Mouse (Mus musculus) urinary bladder, postnatal 4 days (tissue): ENCODE data around the gene Gbgt1.
A peak's percentile ranks its signal among the peaks of the same experiment; 100 is the strongest.

Experiments
- DNase-seq, 2 experiments: peaks; one replicate each; pipeline ENCODE4 v3.0.0; 2021 to 2022; ENCODE audit warnings: low spot score in 2 of 2

Gbgt1 gene

DNA sequence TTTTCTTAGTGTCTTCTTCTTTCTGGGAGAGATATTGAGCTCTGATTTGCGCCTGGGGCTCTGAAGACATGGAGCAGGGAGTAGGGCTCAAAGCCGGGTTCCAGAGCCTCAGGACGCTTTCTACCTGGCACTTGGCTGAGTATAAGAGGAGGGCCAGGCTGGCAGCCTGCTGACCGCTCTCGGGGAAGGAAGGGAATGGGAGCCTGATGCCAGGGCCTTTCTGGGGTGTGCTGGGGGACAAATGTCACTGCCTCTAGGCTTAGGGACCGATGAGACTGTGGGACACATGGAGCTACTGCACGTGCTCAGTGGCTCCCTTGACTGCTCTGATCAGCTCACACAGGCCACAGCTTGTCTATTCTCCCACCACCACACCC, 31.7 kb downstream of the Gbgt1 start:
- no peak for DNase-seq

DNA sequence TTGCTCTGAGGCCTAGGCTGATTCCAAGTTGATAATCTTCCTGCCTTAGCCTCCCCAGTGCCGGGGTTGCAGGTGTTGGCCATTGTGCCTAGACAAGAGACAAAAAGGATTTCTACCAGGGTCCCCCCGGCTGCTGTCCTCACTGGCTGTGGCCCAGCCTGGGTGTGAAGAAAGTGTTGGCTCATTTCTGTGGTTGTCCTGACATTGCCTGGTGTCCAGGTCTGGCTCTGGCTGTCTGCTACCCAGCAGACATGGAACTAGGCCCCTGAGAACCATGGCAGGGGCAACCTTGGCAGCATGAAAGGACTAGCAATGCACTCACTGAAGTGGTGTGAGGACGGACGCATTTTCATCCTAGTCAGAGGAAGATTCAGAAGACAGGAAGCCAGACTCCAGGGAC, 33.2 kb downstream of the Gbgt1 start:
- DNase-seq = no peak

DNA sequence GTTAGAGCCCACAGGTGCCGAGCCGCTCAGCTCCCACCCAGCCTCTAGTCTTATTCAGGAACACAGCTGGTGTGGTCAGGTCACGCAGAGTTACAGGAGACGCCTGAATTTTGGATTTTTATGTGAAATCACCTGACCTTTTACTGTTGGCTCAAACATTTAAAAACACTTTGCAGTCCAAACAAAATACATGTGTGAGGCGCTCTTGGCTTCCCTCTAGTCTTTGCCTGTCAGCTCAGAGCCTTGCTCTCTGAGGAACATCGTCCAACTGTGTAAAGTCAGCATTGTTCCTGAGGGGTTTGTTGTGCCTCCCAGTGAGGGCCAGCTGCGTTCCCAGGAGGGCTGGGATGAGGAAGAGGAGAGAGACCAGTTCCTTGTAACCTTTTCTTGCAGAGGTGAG, 33.6 kb downstream of the Gbgt1 start:
- DNase-seq = no peak

DNA sequence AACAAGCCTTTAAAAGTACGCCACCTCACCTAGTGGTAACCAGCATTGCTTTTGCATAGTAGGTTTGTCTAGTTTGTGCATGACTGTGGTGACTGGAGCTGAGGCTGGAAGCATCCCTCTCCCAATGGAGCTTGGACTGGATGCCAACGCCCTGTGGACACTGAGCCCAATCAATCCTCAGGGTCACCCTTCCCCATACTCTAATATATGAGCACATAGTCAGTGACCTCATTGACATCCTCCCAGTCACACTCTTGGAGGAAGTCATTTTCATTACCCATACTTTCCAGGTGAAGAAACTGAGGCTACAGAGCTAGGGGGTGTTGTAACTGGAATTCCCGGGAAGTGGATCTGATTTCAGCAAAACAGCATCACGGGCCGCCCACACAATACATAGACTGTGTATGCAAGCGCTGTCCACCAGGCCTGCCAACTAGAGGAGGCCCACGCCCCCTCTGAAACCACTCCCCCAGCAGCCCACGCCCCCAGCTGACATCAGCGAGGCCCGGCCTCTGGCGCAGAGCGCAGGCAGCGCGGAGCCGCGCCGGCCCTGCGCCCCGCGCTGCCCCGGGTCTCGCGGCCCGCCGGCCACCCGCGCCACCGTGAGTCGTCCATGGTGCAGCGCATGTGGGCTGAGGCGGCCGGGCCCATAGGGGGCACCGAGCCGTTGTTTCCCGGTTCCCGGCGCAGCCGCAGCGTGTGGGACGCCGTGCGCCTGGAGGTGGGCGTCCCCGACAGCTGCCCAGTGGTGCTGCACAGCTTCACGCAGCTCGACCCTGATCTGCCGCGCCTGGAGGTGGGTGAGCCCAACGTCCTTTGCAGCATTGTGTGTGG, 36.5 kb downstream of the Gbgt1 start:
- peak; percentile 86 to 91 for DNase-seq

DNA sequence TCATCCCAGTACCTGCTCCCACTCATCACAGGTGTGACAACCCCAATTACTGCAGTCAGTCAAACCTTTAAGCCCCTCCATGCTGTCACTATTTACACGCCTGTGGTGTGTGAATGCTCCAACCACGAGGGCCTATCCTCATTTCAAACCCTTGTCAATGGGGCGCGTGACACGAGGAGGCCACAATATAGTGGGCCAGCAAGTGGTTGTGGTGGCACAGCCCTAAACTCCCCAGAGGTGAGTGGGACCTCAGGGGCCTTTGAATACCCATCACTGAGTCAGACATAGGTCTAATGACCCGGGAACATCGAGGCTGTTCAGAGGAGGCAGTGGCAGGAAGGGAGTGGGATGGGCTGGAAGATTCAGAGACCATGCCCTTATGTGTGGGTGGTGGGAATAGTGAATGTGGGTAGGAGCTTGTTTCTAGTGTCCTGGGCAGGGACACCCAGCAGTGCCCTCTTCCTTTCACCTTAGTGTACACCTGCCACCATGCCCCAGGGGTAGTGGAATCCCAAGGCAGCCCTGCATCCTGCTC, 37.3 kb downstream of the Gbgt1 start:
- no peak for DNase-seq

DNA sequence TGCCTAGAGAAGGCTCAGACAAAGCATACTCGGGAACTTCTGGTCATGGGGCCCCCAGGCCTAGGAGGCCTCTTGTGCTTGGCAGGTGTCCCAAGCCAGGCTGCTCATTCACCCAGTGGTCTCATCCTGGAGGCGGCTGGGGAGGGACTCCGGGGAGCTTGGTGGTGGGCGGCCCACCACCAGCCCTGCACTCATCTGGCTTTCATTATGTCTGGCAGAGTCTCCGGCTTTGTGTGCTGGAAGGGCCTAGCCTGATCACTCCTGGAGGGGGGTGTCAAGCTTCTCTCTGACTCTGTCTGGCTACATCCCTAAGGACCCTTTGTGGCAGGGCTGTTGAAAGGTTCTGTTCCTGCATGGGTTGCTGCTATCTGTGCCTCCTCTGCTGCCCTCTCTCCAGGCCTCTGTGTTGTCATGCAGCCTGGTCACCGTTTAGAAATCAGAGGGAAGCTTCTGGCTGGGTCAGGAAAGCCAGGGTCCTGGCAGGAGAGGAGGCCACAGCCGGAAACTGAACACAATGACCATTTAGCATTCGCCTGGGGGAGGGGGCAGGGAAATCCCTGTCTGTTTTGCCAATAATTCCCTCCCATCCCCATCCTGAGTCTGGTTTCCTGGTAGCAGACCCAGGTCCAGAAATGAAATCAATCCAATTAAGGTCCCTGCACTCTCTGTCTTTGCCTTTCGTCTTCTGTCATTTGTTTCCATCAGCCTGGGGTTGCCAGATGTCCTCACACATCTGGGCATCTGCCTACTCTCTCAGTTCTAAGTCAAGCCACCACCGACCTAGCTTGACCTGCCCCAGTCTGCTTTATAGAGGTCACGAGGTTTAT, 38.0 kb downstream of the Gbgt1 start:
- DNase-seq = no peak

DNA sequence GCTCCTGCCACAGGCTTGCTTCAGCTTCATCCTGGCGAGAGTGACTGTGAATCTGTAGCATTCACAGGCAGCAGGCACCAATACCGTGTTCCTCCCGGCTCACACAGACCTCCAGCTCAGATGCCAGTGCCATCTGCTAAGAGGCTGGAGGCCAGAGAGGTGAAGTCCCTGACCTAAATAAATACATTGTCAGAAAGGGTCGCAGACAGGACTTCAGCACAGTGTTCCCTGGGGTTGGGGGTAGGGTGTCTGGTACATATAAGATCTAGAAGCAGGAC, 38.5 kb downstream of the Gbgt1 start:
- DNase-seq = no peak

DNA sequence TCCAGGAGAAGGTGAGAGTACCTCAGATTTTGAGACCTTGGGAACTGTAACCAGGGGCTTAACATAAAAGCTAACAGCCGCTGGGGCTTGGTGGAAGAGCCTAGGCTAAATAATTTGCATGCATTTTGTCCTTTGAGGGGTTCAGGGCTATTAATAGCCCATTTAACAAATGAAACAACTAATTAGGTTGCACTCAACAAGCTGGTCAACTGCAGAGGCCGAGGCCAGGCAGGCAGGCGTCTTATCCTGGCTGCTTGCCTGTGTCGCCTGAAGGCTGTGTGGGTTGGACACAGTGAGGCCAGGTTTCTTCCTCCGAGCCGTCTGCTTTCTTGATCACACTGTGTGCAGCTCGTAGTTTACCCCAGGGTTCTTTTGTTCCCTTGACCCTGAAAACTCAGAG, 39.0 kb downstream of the Gbgt1 start:
- no peak for DNase-seq

DNA sequence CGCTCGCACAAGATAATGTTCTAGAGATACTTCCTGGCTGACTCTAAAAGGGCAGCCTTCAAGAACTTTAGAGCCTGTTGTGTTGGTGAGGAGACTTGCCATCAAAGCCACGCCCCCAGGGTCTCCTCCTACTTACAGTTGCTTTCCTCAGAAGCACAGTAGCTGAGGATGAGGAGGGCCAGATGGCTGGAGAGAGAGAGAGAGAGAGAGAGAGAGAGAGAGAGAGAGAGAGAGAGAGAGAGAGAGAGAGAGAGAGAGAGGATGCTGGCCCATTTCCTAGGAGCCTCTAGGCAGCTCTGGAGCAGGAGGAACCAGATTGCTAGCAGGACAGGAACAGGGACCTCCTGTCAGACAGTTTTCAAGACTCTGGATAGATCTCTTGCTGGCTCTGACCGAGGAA, 39.5 kb downstream of the Gbgt1 start:
- no peak for DNase-seq

DNA sequence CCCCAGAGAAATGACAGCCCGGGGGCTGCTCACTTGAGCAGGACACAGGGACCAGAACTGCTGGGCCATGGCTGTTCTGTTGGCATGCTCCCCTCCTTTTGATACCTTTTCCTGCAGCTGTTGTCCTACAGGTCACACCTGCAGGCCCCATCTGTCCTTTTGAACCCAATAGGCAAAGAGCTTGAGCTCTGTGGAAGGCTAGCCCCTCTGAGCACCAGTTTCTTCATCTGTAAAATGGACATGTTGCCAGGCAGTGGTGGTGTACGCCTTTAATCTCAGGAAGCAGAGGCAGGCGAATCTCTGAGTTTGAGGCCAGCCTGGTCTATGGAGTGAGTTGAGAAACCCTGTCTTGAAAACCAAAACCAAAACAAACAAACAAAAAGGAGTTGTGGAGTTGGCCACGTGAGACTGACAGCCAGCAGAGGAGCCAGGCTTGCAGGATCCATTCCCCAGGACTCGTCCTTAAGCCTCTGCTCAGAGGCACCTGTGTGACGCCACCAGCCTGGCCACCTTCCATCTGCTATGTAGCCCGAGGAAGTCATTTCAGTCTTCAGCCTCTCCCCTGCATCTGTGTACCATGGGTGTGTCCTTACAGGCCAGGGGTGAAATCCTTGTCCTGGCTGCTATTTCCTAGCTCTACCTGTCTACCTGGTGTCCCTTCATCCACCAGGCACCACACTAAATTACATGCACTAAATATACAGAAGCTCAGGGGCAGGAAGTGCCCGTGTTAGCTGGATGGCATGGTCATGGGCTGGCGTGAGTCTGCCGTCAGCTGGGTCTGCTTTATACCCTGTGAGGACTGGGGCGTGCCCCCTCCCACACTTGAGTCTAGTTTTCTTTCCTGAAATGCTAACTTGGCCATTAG, 40.3 kb downstream of the Gbgt1 start:
- DNase-seq = no peak

DNA sequence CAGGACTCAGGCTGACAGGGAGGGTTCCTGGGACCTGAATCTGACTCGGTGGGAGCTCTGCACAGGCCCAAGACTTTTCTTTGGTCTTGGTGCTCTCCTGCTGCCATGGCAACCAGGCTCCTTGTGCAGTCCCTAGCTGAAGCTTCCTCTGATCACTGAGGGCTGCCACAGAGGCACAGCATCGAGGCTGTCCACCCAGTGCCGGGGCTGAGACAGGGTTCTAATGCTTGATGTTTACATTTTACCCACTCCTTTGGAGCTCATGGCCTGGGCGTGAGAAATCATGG, 40.9 kb downstream of the Gbgt1 start:
- DNase-seq = no peak

DNA sequence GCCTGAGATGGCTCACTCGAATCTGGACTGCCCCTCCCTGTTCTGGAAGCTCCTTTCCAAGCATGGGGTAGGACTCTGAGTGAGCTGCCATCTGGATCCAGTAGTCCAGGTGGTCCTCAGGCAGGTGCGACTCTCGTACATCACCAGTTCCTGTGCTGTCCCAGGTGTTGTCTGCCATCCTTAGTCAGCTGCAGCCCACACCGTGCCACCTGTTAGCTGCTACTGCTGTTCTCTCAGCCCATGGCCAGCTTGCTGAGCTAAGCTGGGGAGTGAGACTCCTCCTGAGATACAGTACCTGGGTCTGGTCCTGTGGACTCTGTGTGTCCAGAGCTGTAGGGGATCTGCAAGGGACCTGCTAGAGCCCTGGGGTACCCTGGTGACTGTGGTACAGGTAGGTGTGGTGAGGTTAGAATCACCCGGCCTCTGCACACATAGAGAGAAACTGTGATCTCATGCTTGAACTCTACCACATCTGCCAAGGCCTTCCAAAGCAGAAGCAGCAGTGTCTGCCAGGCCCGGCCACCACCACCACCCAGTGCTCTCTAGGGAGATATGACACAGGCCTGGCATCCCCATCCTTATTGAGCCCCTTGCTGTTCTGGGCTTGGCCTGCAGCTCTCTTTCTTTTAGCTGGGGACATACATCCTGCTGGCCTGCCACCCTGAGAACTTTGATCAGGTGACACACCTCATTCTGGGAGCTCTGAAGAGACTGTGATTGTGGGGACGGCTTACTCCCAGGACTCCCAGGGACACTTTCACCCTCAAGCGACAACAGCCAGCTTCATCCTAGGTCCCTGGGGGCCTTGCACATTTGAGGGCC, 41.5 kb downstream of the Gbgt1 start:
- no peak for DNase-seq

DNA sequence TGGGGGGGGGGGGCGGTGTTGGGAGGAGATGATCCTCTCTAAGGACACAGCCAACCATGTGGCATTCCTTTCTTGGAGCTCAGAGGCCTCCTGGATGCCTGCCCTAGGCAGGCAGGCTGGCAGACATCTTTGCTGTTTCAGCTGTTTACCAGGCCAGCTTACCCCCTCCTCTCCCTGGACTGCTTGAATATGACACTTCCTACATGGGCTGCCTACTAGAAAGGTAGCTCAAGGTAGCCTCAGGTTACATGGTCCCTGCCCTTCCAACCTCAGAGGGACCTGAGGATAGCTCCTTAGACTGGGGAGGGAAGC, 42.1 kb downstream of the Gbgt1 start:
- DNase-seq = no peak

DNA sequence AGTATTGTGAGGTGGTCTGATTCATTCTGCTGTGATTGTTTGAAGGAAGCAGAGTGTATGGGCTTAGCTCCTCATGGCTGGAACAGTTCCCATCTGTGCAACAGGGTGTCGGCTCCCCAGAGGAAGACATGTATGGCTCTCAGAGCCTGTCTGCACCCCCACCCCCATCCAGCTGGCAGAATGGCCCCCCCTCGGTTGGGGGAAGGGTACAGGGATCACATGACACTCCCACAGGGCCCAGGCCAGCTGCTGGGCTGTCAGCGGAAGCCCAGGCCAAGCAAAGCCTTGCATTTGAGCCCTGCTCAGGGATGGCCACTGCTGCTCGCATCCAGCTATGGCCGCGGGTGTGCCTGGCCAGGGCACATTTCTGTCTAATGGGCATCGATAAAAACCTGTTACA, 42.5 kb downstream of the Gbgt1 start:
- peak; percentile 69 to 70 for DNase-seq

DNA sequence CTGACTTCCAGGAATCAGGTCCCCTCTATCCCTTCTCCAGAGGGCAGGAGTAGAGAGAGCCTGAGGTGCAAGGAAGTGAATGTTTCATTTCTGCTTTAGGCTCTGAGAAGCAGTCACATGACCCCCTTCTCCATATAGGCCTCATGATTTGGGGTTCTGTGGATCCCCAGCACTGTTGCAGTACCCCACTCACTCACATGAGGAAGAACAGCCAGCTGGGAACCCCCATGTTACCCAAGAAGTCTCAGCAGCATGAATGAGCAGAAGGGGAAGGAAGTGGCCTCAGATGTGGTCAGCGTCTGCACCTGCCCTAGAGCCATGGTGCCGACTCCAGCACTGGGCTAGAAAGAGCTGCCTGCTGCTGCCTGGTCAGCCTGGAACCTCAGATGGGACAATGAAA, 43.3 kb downstream of the Gbgt1 start:
- no peak for DNase-seq

DNA sequence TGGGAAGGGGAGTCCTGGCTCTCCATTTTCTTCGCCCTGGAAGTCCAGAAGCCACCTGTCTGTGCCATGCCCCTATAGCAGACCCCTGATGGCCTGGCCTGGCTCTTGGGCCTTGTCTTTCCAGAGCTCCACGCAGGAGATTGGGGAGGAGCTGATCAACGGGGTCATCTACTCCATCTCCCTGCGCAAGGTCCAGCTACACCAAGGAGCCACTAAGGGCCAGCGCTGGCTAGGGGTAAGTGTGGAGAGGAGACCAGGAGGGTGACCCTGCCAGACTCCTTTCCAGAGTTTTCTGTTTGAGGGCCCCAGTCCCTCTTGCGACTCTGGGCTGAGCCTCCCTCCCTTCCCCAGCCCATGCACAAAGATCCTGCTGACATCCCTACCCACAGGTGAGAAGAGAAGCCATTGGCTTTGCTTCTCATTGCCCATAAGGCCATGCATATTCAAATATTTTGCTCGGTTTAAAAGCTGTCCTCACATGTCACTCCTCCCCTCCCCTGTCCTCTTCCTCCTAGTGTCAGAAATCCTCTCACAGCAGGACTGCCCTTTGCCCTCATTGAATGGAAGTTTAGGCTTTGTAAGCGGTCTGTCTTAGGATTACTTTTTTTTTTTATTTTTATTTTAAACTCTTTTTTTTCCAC, 44.0 kb downstream of the Gbgt1 start:
- DNase-seq = no peak

DNA sequence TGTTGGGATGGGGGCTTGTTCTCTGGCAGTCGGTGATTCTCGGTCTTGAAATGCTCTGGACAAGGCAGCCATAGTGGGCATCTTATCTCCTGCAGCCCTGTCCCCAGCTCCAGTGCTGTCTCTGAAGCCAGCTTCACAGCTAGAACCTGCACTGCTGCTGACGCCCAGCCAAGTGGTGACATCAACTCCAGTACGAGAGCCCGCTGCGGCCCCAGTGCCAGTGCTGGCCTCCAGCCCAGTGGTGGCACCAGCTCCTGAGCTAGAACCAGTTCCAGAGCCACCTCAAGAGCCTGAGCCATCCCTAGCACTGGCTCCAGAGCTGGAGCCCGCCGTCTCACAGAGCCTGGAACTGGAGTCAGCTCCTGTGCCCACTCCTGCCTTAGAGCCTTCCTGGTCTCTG, 47.2 kb downstream of the Gbgt1 start:
- no peak for DNase-seq

DNA sequence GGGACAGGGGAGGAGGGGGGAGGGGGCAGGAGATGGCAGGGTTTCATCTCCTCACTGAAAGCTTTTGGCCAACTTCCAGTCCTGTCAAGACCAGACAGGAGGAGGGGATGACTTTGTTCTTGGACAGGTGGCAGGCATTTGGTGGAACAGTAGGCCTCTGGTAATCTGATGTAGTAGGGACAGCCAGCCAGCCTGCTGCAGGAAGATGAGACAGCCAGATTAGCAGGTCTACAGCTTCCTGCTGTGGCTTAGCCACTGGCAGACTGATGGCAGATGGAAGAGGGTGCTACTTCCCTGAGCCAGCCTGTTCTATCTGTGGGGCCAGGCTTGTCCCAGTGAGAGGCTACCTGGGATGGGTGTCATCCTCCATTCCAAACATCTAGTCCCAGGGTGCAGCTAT, 49.3 kb downstream of the Gbgt1 start:
- DNase-seq = no peak

DNA sequence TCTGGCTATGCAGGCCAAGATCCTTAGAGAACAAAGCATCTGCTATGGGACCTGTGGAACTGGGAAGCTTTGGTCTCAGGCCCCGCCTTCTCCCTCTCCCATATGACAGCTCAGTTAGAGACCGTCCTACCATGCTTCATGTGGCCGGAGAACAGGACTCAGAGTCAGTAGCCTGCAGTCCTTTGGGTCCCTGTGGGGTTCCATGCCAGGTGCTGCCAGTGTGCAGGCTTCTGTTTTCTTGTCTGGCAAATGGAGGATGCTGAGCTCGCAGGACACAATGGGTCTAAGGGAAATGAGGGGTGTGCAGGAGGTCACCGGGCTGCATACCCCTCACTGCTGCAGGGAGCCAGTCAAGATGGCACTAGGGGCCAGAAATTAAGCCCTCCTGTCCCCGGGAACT, 49.9 kb downstream of the Gbgt1 start:
- no peak for DNase-seq

DNA sequence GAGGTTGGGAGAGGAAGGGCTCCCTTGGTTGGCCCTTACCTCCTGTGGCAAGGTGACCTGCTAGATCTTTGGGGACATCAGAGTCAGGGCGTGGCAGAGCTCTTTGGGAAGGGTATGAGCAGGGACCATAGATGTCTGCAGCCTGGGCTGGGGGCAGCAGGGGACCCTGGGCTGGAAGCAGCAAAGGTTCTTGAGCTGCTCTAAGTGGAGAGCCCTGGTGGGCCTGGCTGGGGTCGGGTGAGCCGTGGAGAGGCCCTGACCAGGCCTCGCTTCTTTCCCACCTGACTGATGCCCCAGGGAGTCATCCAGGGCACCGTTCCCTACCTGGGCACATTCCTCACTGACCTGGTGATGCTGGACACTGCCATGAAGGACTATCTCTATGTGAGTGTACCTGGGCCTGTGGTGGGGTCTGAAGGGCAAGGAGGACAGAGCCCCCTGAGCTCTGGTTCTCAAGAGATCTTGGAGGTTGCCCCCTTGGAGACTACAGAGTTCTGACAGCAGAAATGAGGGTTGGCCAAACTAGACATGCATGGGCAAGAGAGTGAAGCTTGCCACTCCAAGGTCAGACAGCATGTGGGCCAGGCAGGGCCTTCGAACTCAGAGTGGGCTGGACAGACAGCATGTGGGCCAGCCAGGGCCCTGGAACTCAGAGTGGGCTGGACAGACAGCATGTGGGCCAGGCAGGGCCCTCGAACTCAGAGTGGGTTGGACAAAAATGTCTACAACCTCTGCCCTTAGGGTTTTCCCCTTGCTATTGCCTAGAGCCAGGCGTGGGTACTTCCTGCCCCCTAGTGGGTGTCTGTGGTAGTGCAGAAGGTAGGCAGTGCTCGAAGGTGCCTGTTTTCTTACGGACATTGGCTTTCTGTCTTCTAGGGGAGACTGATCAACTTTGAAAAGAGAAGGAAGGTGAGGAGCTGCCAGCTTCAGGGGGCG, 50.8 kb downstream of the Gbgt1 start:
- DNase-seq = peak; percentile 68 to 87
